Mouse (Mus musculus) heart, adult 2 months (tissue): Measurements from ENCODE around the gene Rnf213. TPM values are rescaled to one million over a fixed set of nuclear protein-coding genes. Genes with fewer than 3 reads are reported as not detected.

Experiments used
- DNase-seq, 2 experiments: peaks; one replicate each; pipeline ENCODE4 v3.0.0; 2021
- H3K27ac ChIP-seq: fragments of 200-600 bp; 2 replicates; pipeline ENCODE4 v1.8.1; 2022
- H3K27me3 ChIP-seq: fragments of 200-500 bp; 2 replicates; pipeline ENCODE4 v1.6.1; 2012; ENCODE audit warnings: mild to moderate bottlenecking, low read length, inconsistent platforms, mixed read lengths; ENCODE audit not compliant: control insufficient read depth, insufficient read depth
- H3K36me3 ChIP-seq: fragments of 200-500 bp; 2 replicates; pipeline ENCODE4 v1.6.1; 2012; ENCODE audit warnings: low read length, inconsistent platforms; ENCODE audit not compliant: control insufficient read depth, insufficient read depth
- H3K4me1 ChIP-seq: fragments of 200-500 bp; 2 replicates; pipeline ENCODE4 v1.6.1; 2011; ENCODE audit warnings: low read length; ENCODE audit not compliant: control insufficient read depth, insufficient read depth
- H3K4me3 ChIP-seq: fragments of 200-600 bp; 2 replicates; pipeline ENCODE4 v1.8.1; 2022
- H3K79me2 ChIP-seq: fragments of 200-500 bp; replicated peaks from 2 replicates; pipeline ENCODE4 v1.6.1; 2012; ENCODE audit warnings: mild to moderate bottlenecking, inconsistent platforms, low read length, moderate library complexity, mixed read lengths; ENCODE audit not compliant: control insufficient read depth, insufficient read depth
- H3K9ac ChIP-seq: fragments of 200-500 bp; 2 replicates; pipeline ENCODE4 v1.6.1; 2012; ENCODE audit warnings: low read depth, mild to moderate bottlenecking, control low read depth, inconsistent platforms, low read length, mixed read lengths
- CTCF ChIP-seq: fragments of 200-600 bp; IDR thresholded peaks from 2 replicates; pipeline ENCODE4 v1.8.1; 2022; ENCODE audit warnings: antibody characterized with exemption, mild to moderate bottlenecking, moderate library complexity
- EP300 ChIP-seq: fragments of 200-500 bp; IDR thresholded peaks from 2 replicates; pipeline ENCODE4 v1.6.1; 2011; ENCODE audit warnings: low read depth, low read length, control low read depth; ENCODE audit not compliant: insufficient read depth
- POLR2A ChIP-seq: fragments of 200-500 bp; IDR thresholded peaks from 2 replicates; pipeline ENCODE4 v1.6.1; 2011; ENCODE audit warnings: mild to moderate bottlenecking, low read depth, low read length, control low read depth; ENCODE audit not compliant: insufficient read depth
- WGBS: fragments of 180-500 bp; shearing (Covaris S2); methylation state at CpG from one replicate; pipeline ENCODE4 v1.1.7; 2018; 5-methylcytosine and 5-hydroxymethylcytosine counted together
- intact Hi-C: fragments of 180-260 bp; cut with DNase I; formaldehyde crosslinking; loops from one replicate; pipeline ENCODE4 v1.15.1; 2025
- polyA plus RNA-seq: library from polyadenylated mRNA; depleted of rRNA; stranded (reverse); fragments of >200 nt; gene quantifications from 2 replicates; pipeline ENCODE4 v1.2.3, GENCODE M21; 2012
- total RNA-seq, 2 experiments: library from RNA; stranded (reverse); gene quantifications; 2 replicates each; pipeline ENCODE4 v1.2.3; 2021

The Rnf213 gene
- total and polyA plus RNA-seq, 3 experiments: 10.4 to 13.1 (median 12.0) TPM

DNA sequence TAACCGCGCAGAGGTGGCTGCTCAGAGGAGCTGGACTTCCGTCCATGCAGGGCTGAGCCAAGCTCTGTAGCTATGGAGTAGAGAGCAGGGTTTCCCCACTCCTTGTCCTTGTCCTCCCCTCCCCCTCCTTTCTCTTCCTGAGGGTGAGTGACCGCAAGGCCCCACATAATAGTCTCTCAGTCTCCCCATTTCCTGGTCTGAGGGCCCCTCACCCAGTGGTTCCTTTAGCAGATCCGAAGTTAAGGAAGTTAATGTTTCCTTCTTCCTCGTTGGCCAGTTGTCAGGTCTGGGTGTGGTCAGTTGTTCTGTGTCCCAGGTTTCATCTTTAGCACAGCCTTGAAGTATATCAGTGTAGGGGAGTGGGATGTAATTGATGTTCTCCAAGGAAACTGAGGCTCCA, 17.5 kb upstream of the Rnf213 start:
- Histone ChIP-seq H3K36me3 (no peaks in the 10 kb centered on the region), H3K4me3 (no peak overlapping the region), H3K4me1 (peaks cover 2% of the 10 kb centered on the region; the same call in 1 of the 2 replicates), H3K79me2 (no peaks in the 10 kb centered on the region), H3K27me3 (no peaks in the 10 kb centered on the region), H3K9ac (no peak overlapping the region), H3K27ac (no peak overlapping the region)
- no peak for DNase-seq
- intact Hi-C loops: no loop called here
- TF ChIP-seq POLR2A: no peak
- TF ChIP-seq CTCF: no peak
- TF ChIP-seq EP300: no peak
- 43% methylated on average over 6 of the region's 6 CpGs for WGBS

DNA sequence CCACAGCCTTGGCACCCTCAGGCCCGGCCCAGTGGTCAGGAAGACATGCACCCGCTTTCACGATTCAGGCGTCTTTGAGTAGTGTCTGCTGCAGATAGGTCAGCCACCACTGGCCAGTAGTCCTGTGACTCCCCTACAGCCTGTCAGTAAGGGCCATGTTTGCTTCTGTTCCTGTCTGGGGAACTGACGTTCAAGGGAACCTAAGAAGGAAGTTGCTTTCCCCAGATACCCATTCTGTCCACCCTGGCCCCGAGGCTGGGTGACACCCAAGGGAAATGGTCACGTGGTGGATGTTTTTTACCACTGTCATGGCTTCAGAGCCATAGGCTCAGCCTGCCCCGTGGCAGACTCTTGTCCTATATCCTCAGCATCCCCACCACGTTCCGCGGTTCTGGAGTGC, 15.6 kb upstream of the Rnf213 start:
- Histone ChIP-seq H3K9ac (no peak overlapping the region), H3K27me3 (no peaks in the 10 kb centered on the region), H3K79me2 (no peaks in the 10 kb centered on the region), H3K27ac (no peak overlapping the region), H3K4me3 (no peak overlapping the region), H3K4me1 (peaks cover 2% of the 10 kb centered on the region; the same call in 1 of the 2 replicates), H3K36me3 (no peaks in the 10 kb centered on the region)
- no peak for TF ChIP-seq EP300
- no peak for TF ChIP-seq POLR2A
- TF ChIP-seq CTCF: no peak
- 86% methylated on average over 11 of the region's 11 CpGs for WGBS
- intact Hi-C loops: no loop called here
- no peak for DNase-seq

DNA sequence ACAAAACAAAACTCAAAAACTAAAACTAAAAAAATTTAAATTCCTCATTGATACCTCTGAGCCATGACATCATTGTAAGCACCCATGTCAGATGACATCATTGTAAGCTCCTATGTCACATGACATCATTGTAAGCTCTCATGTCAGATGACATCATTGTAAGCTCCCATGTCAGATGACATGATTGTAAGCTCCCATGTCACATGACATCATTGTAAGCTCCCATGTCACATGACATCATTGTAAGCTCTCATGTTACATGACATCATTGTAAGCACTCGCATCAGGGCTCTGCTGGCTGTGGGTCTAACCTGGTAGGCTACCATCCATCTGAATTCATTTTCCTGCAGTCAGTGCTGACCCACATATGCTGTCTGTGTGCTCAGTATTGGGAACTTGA, 14.3 kb upstream of the Rnf213 start:
- intact Hi-C loops: no loop called here
- 86% methylated on average over 1 of the region's 1 CpGs for WGBS
- Histone ChIP-seq H3K27me3 (no peaks in the 10 kb centered on the region), H3K4me3 (no peak overlapping the region), H3K27ac (no peak overlapping the region), H3K9ac (no peak overlapping the region), H3K4me1 (peaks cover 2% of the 10 kb centered on the region; the same call in 1 of the 2 replicates), H3K36me3 (no peaks in the 10 kb centered on the region), H3K79me2 (no peaks in the 10 kb centered on the region)
- no peak for DNase-seq
- TF ChIP-seq EP300: no peak
- no peak for TF ChIP-seq POLR2A
- TF ChIP-seq CTCF: no peak

DNA sequence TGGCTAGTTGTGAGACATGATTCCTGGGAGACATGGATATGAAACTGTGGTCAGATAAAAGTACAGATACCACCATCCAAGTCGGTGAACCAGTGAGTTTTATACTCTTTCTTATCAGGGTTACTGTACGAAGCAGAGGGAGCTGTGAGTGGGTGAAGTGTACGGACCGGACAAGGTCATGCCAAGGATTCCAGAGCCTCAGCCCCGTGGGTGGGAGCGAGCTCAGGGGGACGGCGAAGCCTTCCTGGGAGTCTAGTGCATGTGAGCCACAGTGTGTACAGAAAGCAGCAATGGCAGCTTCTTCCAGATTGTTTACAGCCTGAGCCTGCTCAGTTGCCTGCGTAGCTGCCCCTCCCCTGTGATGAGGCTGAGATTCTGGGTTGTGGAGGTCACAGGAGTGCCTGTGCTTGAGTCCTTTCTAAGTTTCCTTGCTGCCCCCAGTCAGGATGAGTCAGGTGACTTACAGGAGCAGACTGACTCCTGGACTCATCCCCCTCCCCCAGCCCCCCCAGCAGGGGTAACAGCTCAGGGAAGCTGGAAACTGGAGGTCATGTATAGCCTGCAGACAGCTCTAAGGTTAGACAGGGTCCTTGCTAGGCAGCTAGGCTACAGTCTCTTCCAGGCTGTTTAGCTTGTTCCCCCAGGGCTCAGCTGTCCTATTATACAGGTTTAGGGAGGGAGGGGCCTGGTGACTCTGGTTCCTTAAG, 11.1 kb upstream of the Rnf213 start:
- H3K27ac ChIP-seq: no peak overlapping the region
- intact Hi-C loops: no loop called here
- no peak overlapping the region for H3K9ac ChIP-seq
- WGBS: 65% methylated on average over 9 of the region's 9 CpGs
- no peak for DNase-seq
- no peak for TF ChIP-seq CTCF
- H3K79me2 ChIP-seq: no peaks in the 10 kb centered on the region
- H3K4me1 ChIP-seq: no peaks in the 10 kb centered on the region
- H3K36me3 ChIP-seq: no peaks in the 10 kb centered on the region
- no peak overlapping the region for H3K4me3 ChIP-seq
- H3K27me3 ChIP-seq: no peaks in the 10 kb centered on the region

DNA sequence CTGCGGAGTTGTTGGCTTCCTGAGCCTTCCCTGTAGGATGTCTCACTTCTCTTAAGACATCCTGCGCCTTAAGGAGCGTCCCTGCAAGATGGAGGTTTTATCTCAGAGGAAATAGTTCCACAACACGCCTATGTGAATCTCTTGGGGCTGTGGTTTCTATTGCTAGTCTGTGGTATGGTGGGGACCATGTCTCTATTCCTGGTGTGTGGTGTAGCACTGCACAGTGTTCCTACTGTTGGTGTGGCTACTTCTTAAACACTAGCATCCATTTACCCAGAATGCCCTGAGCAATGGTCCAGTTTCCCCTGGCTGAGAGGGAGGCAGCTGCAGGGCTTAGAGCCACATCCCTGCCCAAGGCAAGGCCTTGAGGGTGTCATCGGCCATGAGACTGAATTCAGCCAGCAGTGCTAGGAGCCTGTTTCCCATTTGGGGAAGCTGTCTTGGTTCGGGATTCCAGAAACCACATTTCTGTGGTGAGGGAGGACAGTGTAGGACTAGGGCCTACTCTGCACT, 10.5 kb upstream of the Rnf213 start:
- no peak overlapping the region for H3K4me3 ChIP-seq
- H3K9ac ChIP-seq: no peak overlapping the region
- DNase-seq: peak in 1 of 2 experiments; percentile 12
- H3K27me3 ChIP-seq: no peaks in the 10 kb centered on the region
- H3K36me3 ChIP-seq: no peaks in the 10 kb centered on the region
- H3K79me2 ChIP-seq: no peaks in the 10 kb centered on the region
- no peak overlapping the region for H3K27ac ChIP-seq
- H3K4me1 ChIP-seq: no peaks in the 10 kb centered on the region
- no peak for TF ChIP-seq EP300
- no peak for TF ChIP-seq CTCF
- no peak for TF ChIP-seq POLR2A
- WGBS: 64% methylated on average over 6 of the region's 6 CpGs
- intact Hi-C loops: no loop called here

DNA sequence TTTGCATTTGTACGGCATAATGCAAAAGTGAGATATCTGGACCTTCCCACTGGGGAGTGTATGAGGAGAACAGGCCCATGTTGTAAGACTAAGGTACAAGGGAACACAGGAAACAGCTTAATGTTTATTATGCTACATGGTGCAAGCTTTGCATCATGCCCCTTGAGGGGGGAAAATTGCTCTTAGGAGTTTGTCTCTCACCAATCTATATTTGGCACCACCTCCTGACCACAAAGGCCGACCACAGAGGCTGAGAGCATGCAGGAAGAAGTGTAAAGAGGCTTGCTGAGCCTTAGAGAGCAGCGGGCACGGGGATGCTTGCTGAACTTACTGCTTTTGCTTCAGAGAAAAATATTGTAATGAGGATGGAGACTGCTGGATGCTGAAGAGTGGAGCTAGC, 8.0 kb upstream of the Rnf213 start:
- Histone ChIP-seq H3K9ac (no peak overlapping the region), H3K27ac (no peak overlapping the region)
- DNase-seq: no peak

More for the DNA sequence above, 8.0 kb upstream of the Rnf213 start:
- TF ChIP-seq CTCF (no peak), EP300 (no peak), POLR2A (no peak)
- H3K27me3 ChIP-seq: no peaks in the 10 kb centered on the region
- no peaks in the 10 kb centered on the region for H3K79me2 ChIP-seq
- no peak overlapping the region for H3K4me3 ChIP-seq
- 81% methylated on average over 4 of the region's 4 CpGs for WGBS
- intact Hi-C loops: no loop called here
- no peaks in the 10 kb centered on the region for H3K36me3 ChIP-seq
- peaks cover 4% of the 10 kb centered on the region for H3K4me1 ChIP-seq
